Mouse (Mus musculus) subcutaneous adipose tissue, adult 2 months (tissue): ENCODE measurements around the gene Cd82. TPM values are rescaled to one million over a fixed set of nuclear protein-coding genes. Genes with fewer than 3 reads are reported as not detected.

Experiments used
- polyA plus RNA-seq: library from polyadenylated mRNA; depleted of rRNA; stranded (reverse); fragments of >200 nt; gene quantifications from 2 replicates; pipeline ENCODE4 v1.2.3, GENCODE M21; 2012; ENCODE audit warnings: low replicate concordance; rRNA removed

The Cd82 gene
- 38.0 and 81.8 TPM in 2 replicates for polyA plus RNA-seq

DNA sequence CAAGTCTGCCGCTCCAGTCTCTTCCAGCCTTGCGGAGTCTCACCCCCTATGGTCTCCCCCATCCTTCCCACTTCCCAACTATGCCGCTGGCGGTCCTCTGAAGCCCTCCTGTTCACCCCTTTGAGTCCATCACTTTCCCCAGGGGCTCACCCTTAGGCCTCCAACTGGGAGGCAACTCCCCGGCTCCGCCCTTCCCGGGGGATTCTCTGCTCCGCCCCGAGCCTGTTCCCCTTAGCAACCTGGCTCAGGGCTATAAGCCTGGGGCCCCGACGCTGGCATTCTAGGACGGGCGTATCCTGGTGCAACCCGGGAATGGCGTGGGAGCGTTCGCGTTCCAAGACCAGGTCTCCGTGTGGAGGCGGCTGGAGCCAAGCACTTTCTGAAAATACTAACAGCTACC lies at the start of gene Cd82:
Cd82 (minus strand) TSS at position 381 of the 400 bp plus-strand sequence.

Other genes with a start within 250 kb of the Cd82 start
- 45.9 and 83.4 TPM in 2 replicates for gene Tspan18, start 128.6 kb downstream of the Cd82 start, polyA plus RNA-seq
- not detected in 2 replicates for gene Gm10803, start 97.4 kb upstream of the Cd82 start, polyA plus RNA-seq
- gene Alx4, start 179.2 kb upstream of the Cd82 start, polyA plus RNA-seq = 0.30 and 0.48 TPM in 2 replicates